Mouse (Mus musculus) hindbrain, embryonic 16.5 days (tissue): ENCODE results near the gene Fkbp3. TPM values are rescaled to one million over a fixed set of nuclear protein-coding genes. Genes with fewer than 3 reads are reported as not detected.

ENCODE experiments used
- ATAC-seq: fragments of 200-750 bp; cut with Nextera tagmentation; 2 replicates; pipeline ENCODE4 v1.8.0; 2017; ENCODE audit warnings: moderate TSS enrichment, moderate library complexity
- H3K27ac ChIP-seq: fragments of 300-500 bp; sonication (generic); 2 replicates; pipeline ENCODE4 v1.5.1; 2014; ENCODE audit warnings: low read depth, mild to moderate bottlenecking, control low read depth, low read length, moderate library complexity
- H3K27me3 ChIP-seq: fragments of 300-500 bp; sonication (generic); replicated peaks from 2 replicates; pipeline ENCODE4 v1.6.1; 2014; ENCODE audit warnings: low read length; ENCODE audit not compliant: control insufficient read depth, insufficient read depth
- H3K36me3 ChIP-seq: fragments of 300-500 bp; sonication (generic); 2 replicates; pipeline ENCODE4 v1.6.1; 2014; ENCODE audit warnings: mild to moderate bottlenecking, low read length, moderate library complexity, mixed read lengths; ENCODE audit not compliant: control insufficient read depth, insufficient read depth
- H3K4me1 ChIP-seq: fragments of 300-500 bp; sonication (generic); 2 replicates; pipeline ENCODE4 v1.6.1; 2014; ENCODE audit warnings: low read depth, low read length; ENCODE audit not compliant: control insufficient read depth, insufficient read depth
- H3K4me2 ChIP-seq: fragments of 300-500 bp; sonication (generic); 2 replicates; pipeline ENCODE4 v1.6.1; 2014; ENCODE audit warnings: mild to moderate bottlenecking, low read length, control low read depth, moderate library complexity
- H3K4me3 ChIP-seq: fragments of 300-500 bp; sonication (generic); 2 replicates; pipeline ENCODE4 v1.5.1; 2014; ENCODE audit warnings: mild to moderate bottlenecking, low read length, control low read depth, moderate library complexity
- H3K9ac ChIP-seq: fragments of 300-500 bp; sonication (generic); 2 replicates; pipeline ENCODE4 v1.6.1; 2014; ENCODE audit warnings: low read depth, mild to moderate bottlenecking, control low read depth, low read length, moderate library complexity
- H3K9me3 ChIP-seq: fragments of 300-500 bp; sonication (generic); 2 replicates; pipeline ENCODE4 v1.6.1; 2014; ENCODE audit warnings: mild to moderate bottlenecking, low read length, moderate library complexity; ENCODE audit not compliant: control insufficient read depth
- WGBS: fragments of 180-500 bp; shearing (Covaris S2); extraction: QIAGEN DNeasy Blood & Tissue Kit; methylation state at CpG from one replicate; pipeline ENCODE4 v1.1.7; 2014; 5-methylcytosine and 5-hydroxymethylcytosine counted together
- polyA plus RNA-seq: library from polyadenylated mRNA; unstranded; fragments of >200 nt; fragmentation: Nextera tagmentation; extraction: Ambion mirVana; gene quantifications from 2 replicates; pipeline ENCODE4 v1.2.1, GENCODE M21; 2015

Gene Fkbp3
- polyA plus RNA-seq, 1 experiment from 2014 or later: 458 TPM

DNA sequence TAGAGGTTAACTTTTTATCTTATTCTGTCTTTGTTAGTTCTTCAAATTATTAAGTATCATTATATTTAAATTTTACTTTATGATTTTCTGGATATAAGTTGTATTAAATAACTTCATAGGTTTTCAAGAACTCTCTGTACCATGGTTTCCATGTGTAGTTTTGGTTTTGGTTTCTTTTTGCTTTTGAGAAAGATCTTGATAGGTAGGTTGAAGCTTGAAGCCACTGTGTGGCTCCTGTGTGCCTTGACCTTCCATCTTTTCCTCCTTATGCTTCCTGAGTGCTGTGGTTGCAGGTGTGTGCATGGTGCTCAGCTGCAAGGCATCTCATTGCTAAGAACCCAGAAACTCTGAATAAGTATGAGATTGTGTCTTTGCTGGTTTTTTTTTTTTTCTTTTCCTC lies 25.0 kb downstream of the Fkbp3 start:
- Histone ChIP-seq H3K4me1 (no peaks in the 10 kb centered on the region), H3K9me3 (no peaks in the 10 kb centered on the region), H3K4me2 (no peak overlapping the region), H3K36me3 (peaks cover 14% of the 10 kb centered on the region; the same call in 1 of the 2 replicates), H3K27me3 (no peaks in the 10 kb centered on the region), H3K27ac (no peak overlapping the region), H3K9ac (no peak overlapping the region), H3K4me3 (no peak overlapping the region)
- no peak for ATAC-seq

DNA sequence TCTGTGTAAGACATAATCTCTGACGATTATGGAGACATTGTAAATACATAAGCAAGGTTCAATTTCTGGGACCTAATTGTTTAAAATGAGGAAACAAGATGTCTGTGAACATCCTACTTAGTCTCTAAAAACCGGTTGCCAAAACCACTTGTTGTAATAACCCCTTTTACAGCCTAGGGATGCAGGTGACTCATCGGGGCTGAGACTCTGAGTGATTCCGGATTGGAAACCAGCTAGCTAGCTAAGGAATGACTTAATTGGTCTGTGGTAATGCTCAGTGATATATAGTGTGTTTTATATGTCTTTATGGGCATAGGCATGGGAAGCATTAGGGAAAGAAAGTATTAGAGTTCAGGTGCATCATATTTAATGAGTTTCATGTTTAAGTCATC lies 36.3 kb downstream of the Fkbp3 start:
- H3K27ac ChIP-seq: no peak overlapping the region
- H3K36me3 ChIP-seq: no peaks in the 10 kb centered on the region
- no peaks in the 10 kb centered on the region for H3K27me3 ChIP-seq
- peaks cover 21% of the 10 kb centered on the region for H3K4me1 ChIP-seq
- H3K4me2 ChIP-seq: peak overlapping the region; percentile 77
- no peak for ATAC-seq
- peak overlapping the region; percentile 57 for H3K4me3 ChIP-seq
- 42% methylated on average over 4 of the region's 4 CpGs for WGBS
- no peaks in the 10 kb centered on the region for H3K9me3 ChIP-seq
- H3K9ac ChIP-seq: no peak overlapping the region

DNA sequence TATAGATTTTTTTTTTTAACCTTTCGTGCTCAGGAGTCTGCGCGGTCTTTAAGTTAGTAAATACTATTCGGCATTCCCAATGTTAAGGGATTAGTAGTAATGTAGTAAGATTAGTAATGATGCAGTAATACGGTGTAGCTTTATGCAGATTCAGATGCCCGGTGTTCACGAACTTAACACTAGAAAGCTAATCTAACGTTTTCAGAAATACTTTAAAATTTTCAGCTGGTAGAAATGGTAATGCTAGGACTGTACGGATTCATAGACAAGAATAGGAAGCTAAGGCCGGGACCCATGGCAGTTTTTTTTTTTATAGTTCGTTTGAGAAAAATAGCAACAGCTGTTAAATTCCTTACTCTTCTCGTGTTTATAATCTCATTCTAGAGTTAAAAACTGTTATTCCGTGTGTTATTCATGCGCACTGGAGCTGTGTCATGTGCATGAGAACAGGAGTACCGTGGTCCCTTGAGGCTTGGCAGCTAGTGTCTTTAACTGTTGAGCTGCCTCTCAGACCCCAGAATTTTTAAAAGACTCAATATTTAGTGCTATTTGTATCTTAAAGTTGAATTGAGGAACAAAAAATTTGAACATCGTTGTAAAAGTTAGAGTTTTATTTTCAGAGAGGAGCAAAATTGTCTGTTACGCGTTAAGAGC lies 36.8 kb downstream of the Fkbp3 start:
- H3K9ac ChIP-seq: peak overlapping the region; percentile 75
- H3K36me3 ChIP-seq: no peaks in the 10 kb centered on the region
- peaks cover 21% of the 10 kb centered on the region for H3K4me1 ChIP-seq
- no peaks in the 10 kb centered on the region for H3K9me3 ChIP-seq
- no peak overlapping the region for H3K27ac ChIP-seq
- H3K4me2 ChIP-seq: peak overlapping the region; percentile 77
- ATAC-seq: peak; percentile 16
- 15% methylated on average over 18 of the region's 18 CpGs for WGBS
- H3K4me3 ChIP-seq: peak overlapping the region; percentile 57
- H3K27me3 ChIP-seq: no peaks in the 10 kb centered on the region

DNA sequence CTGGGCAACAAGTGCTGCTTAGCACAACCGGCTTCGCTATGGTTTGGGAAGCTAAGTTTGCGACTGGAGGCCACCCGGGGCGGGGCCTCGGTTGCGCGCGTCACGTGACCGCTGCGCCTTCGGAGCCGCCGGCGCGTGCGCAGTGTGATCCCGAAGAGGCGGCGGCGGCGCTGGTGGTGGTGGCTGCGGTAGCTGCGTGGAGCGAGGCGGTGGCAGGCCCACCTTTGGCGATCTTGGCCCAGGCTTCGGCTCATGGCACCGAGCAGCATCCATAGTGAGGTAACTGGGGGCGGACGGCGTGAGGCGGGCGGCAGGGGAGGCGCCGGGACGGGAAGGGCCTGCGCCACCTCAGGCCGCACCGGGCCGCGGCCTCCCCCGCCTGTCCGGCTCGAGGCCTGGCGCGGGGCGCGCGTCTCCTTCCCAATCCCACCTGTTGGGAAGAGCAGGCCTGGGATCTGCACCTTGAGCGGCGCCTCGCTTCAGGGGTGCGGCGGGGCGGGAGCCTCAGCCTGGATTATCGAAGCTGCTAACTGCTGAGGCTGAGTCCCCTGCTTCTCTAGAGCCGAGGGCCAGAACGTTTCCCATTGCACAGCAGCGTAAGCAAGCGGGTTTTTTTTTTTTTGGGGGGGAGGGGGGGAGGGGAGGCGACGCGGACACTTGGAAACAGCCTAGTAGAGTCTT lies 37.5 kb downstream of the Fkbp3 start, which contains the start of gene Prpf39:
Gene Prpf39 (plus strand): TSS at position 144 of the 681 bp plus-strand sequence.
- Histone ChIP-seq H3K4me2 (peak within 1 kb of the TSS; percentile 77), H3K27ac (peak within 1 kb of the TSS; percentile 88), H3K27me3 (no peaks in the 10 kb centered on the region), H3K4me3 (peak within 1 kb of the TSS; percentile 57), H3K4me1 (peaks cover 21% of the 10 kb centered on the region), H3K9ac (peak within 1 kb of the TSS; percentile 75), H3K9me3 (no peaks in the 10 kb centered on the region), H3K36me3 (no peaks in the 10 kb centered on the region)
- WGBS: under 1% methylated on average over 48 of the region's 65 CpGs
- ATAC-seq: peak; percentile 94

DNA sequence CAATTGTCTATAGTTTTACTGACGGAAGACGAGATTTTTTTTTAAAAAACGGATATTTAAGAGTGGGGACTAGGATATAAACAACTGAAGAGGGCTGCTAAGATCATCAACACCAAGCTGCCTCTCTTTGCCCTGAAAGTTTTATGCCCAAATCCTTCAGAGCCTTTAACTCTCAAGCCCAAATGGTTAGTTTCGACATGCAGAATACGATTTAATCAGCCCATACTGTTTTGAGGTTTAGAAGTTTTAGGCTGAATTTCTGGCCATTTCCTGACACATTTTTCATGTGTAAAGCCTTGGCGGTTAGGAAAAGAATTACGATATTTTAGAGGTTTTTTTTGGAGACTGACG lies 38.0 kb downstream of the Fkbp3 start:
- H3K4me3 ChIP-seq: peak overlapping the region; percentile 57
- ATAC-seq: no peak
- no peaks in the 10 kb centered on the region for H3K27me3 ChIP-seq
- H3K9ac ChIP-seq: peak overlapping the region; percentile 75; the same call in 1 of the 2 replicates
- WGBS: 47% methylated on average over 8 of the region's 8 CpGs
- H3K27ac ChIP-seq: no peak overlapping the region; the same call in 1 of the 2 replicates
- no peaks in the 10 kb centered on the region for H3K9me3 ChIP-seq
- no peaks in the 10 kb centered on the region for H3K36me3 ChIP-seq
- H3K4me1 ChIP-seq: peaks cover 21% of the 10 kb centered on the region
- peak overlapping the region; percentile 77 for H3K4me2 ChIP-seq

DNA sequence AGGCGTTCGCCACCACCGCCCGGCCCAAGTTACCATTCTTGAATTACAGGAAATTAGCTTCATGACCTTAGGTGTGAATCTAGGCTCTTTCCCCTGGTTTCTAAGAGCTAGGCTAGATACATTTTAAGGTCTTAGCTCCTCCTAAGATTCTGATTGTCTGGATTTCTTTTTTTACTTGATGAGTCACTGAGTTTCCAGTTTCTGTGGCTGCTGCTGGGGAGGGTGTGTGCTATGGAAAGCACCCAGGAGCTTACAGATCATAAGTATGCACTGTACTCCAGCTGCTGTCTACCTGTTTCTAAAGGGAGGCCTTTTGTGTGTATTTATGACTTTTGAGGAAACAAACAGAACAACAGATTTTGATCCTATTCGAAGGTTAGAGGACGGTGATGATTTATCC lies 51.0 kb downstream of the Fkbp3 start:
- Histone ChIP-seq H3K9me3 (no peaks in the 10 kb centered on the region), H3K4me2 (no peak overlapping the region), H3K27ac (no peak overlapping the region), H3K4me3 (no peak overlapping the region), H3K9ac (no peak overlapping the region), H3K36me3 (0 out of 2 replicates have a peak, but pooled peaks cover 5% of the 10 kb centered on the region), H3K4me1 (no peaks in the 10 kb centered on the region), H3K27me3 (no peaks in the 10 kb centered on the region)
- WGBS: 99% methylated on average over 6 of the region's 6 CpGs
- no peak for ATAC-seq

Other genes starting within 250 kb of the Fkbp3 start
- 1.4 and 2.4 TPM in 2 replicates for gene Gm527, start 156.1 kb downstream of the Fkbp3 start, polyA plus RNA-seq
- gene Klhl28, start 108.5 kb downstream of the Fkbp3 start, polyA plus RNA-seq: 21.4 and 24.5 TPM in 2 replicates
- 20.5 and 20.7 TPM in 2 replicates for gene Togaram1, start 108.2 kb downstream of the Fkbp3 start, polyA plus RNA-seq
- 45.4 and 45.8 TPM in 2 replicates for gene Prpf39, start 37.7 kb downstream of the Fkbp3 start, polyA plus RNA-seq
- 5.9 and 6.7 TPM in 2 replicates for gene Fancm, start 1.6 kb upstream of the Fkbp3 start, polyA plus RNA-seq
- gene Mis18bp1, start 98.6 kb upstream of the Fkbp3 start, polyA plus RNA-seq: 10.5 and 10.8 TPM in 2 replicates
- not detected in 2 replicates for gene Wdr20rt, start 151.5 kb upstream of the Fkbp3 start, polyA plus RNA-seq